Mouse (Mus musculus) right cerebral cortex, postnatal 4 days (tissue): ENCODE measurements around the gene Gspt2.
"Not testable (repeated sequence)": the region's sequence is repeated elsewhere in the genome, so short reads cannot be mapped to it uniquely, and the experiment has no call there.

ENCODE experiments used
- DNase-seq: peaks from one replicate; pipeline ENCODE4 v3.0.0-alpha.2; 2022

Gene Gspt2

DNA sequence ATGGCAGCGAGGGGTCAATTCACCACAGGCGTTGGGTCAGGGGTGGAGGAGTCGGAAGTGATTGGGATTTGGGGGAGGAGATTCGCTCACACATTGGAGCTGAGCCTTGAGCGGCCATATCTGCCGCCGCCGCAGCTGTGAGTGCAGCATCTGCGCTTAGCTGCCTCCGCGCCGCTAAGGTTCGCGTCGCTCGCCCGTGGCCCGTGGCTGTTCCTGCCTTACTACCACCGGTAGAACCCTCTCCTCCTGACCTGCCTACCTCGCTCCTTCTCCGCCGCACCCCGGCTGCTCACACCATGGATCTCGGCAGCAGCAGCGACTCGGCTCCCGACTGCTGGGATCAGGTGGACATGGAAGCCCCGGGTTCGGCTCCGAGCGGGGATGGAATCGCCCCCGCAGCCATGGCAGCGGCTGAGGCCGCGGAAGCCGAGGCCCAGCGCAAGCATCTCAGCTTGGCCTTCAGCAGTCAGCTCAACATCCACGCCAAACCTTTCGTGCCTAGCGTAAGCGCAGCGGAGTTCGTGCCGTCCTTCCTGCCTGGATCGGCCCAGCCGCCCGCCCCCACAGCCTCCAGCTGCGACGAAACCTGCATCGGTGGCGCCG is at the start of gene Gspt2:
Gspt2 (plus strand) TSS at position 109 of the 603 bp plus-strand sequence.
- DNase-seq = peak; percentile 53

DNA sequence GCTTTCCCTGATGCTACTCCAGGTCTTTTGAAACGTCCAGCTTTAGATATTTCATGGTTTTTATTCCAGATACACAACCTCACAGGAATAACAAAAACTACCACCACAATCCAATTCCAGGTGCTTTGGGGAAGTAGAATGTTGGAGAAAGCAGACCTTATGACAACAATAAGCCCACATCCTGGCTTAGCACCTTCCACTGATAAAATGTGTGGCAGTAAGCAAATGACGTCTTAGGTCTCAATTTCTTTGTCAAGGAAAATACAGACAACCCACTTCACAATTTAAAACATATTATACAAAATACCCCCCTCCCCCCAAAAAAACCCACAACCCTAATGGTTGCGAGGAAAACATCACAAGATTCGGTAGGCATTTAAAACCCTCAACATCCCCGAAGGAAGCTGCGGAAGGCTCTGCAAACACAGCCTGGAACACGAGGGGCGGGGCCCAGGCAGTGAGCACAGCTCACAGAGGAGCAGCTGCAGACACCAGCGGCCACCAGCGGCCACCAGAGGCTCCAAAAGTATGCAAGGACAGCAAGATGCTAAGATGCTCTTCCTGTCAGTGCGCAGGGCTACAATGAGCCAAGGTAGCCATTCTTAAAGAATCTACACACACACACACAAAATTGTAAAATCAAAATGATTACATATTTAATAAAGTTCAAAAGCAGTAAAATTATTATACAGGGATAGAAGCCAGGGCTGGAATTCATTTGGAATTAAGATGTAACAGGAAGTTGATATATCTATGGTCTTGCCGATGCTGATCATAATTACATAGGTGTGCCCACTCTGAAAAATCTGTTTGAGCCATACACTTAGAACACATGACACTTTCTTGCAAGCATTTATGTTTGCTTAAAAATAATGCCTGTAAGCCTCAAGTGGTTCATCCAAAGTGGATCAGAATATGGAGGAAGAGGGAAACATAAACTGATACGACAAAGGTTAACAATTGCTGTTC is 10.8 kb upstream of the Gspt2 start:
- DNase-seq = peak; percentile 54

GRCm38 (mm10) chrX:94636911-94637310 is 1.0 kb downstream of the Gspt2 start:
- no peak for DNase-seq

GRCm38 (mm10) chrX:94648541-94648940 is 12.7 kb downstream of the Gspt2 start:
- DNase-seq = no peak

DNA sequence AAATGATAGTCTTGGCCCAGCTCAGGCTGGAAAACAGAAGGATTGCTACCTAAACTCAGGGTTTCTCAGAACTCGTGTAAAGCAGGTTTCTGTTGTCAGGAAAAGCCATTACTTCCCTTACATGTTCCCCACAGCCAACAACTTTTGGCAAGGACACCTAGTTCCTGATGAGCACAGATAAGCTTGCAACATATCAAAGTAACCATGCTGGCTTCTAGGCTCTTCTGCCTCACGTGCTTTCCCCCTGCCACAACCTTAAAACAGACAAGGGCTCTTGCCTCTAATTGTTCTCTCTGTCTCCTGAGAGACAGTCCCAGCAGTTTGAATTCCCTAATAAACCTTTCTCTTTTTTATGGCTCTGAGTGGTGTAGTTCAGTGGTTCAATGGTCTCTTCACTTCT is 21.9 kb downstream of the Gspt2 start:
- DNase-seq = no peak

- no peak for DNase-seq
Observed at GRCm38 (mm10) chrX:94670814-94671213, 34.9 kb downstream of the Gspt2 start.

DNA sequence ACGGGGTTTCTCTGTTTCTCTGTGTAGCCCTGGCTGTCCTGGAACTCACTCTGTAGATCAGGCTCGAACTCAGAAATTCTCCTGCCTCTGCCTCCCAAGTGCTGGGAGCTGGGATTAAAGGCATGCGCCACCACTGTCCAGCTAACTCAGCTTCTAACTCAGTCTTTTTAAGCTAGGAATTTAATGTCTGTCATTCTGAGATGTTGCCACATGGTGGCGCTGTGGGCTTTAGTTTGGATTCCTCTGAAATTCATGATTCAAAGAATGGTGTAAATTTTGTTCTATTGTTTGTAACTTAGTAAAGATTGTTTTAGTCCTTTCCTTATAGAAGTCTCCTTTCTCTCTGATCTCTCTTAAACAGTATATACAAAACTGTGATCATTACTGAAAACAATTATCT is 39.1 kb downstream of the Gspt2 start:
- peak; percentile 69 for DNase-seq

- DNase-seq = not testable (repeated sequence)
Observed at GRCm38 (mm10) chrX:94681581-94681980, 45.7 kb downstream of the Gspt2 start.

DNA sequence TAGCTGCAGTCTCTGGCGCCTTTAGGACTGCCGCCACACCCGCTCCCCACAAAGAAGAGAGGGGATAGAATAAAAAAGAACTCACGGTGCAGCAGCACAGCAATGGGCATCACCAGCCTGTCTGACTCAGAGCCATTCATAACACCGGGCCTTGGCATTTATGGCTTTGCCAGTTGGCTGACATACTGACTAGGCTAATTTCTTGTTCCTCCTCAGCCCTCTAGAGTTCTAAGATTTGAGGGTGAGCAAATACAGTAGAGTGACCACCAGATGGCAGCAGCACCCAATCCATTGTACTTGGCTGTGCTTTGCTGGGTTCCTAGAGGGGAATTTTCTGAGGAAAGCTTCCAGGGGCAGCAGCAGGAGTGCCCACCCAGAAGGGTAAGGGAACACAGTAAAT is 53.7 kb downstream of the Gspt2 start:
- not testable (repeated sequence) for DNase-seq
